ENCODE assay signal across 8 mouse cellular contexts in the genomic region with DNA sequence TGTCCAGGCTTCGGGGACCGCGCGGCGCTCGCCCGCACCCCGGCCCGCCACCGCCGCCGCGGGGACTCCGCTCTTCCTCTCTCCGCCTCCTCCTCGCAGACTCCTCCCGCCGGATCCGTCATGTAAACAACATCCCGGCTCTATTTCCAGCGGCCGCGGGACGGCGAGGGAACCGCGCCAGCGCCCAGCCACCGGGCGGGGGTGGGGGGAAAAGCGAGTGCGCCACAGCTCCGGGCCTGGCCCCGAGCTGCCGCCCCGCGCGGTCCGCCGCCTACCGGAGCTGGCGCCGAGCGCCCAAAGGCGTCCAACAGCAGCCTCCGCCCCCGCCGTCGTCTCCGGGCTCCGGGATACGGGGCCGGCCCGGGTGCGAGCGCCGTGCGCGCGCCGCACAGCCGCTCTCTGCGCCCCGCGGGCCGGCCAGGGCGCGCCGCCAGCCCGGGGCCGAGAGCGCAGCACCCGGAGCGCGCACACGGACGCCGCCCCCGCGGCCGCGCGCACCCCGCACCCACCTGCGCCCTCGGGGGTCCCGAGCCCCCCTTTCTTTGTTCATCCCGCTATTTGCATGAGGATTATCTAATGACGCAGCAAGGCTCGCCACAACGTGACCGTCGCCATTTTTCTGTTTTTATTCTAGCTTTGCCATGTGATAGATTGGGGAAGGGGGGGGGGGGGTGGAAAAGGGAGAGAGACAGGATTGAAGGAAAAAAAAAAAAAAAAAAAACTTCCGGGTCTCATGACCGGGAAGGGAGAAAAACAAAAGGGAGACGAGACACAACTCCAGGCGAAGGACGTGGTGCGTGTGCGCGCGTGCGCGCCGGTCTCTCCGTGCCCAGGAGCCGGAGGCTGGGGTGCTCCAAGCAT.
DNase-seq lines count a peak whose midpoint lies in the region; ATAC-seq lines count a peak whose summit lies in the region.

No protein-coding gene starts in this region.

- peaks cover 31% of the 10 kb centered on the region for H3K4me1 ChIP-seq in hindbrain, embryonic 14.5 days (replicated peaks; ENCODE audit: control insufficient read depth, insufficient read depth, low read length)

- no peaks in the 10 kb centered on the region for H3K27me3 ChIP-seq in hindbrain, embryonic 14.5 days (ENCODE audit: control insufficient read depth, insufficient read depth, low read length)

- peak overlapping the region; percentile 87 for H3K4me2 ChIP-seq in hindbrain, embryonic 14.5 days (replicated peaks)

- peak; percentile 89 for ATAC-seq in hindbrain, embryonic 14.5 days (ENCODE audit: low FRiP score)

- DNase-seq in Muller cell, postnatal 12 days (ENCODE audit: inconsistent ontology term) = peak; percentile 90
- peak; percentile 90 to 91 for DNase-seq in cerebellum, postnatal 25 days
- DNase-seq in frontal cortex, postnatal 25 days (ENCODE audit: low spot score in 2 of 2) = peak; percentile 67 to 73
- peak; percentile 88 for DNase-seq in hindbrain, embryonic 14.5 days (ENCODE audit: low spot score)
- peak; percentile 82 to 84 for DNase-seq in layer of hippocampus, postnatal 36 days
- DNase-seq in lung, postnatal 25 days (ENCODE audit: low spot score) = peak; percentile 92
- peak; percentile 81 for DNase-seq in retina, embryonic 14.5 days (ENCODE audit: low spot score)
- DNase-seq in thymus, postnatal 36 days = peak; percentile 48 to 62

- no peaks in the 10 kb centered on the region for H3K36me3 ChIP-seq in hindbrain, embryonic 14.5 days (replicated peaks; ENCODE audit: control insufficient read depth, insufficient read depth)

- under 1% methylated on average over 92 of the region's 107 CpGs for WGBS in hindbrain, embryonic 14.5 days

- H3K9ac ChIP-seq in hindbrain, embryonic 14.5 days = peak overlapping the region; percentile 85

- H3K4me3 ChIP-seq in hindbrain, embryonic 14.5 days (replicated peaks; ENCODE audit: low read length) = peak overlapping the region; percentile 80

- no peaks in the 10 kb centered on the region for H3K9me3 ChIP-seq in hindbrain, embryonic 14.5 days (ENCODE audit: control insufficient read depth, low read length)

- H3K27ac ChIP-seq in hindbrain, embryonic 14.5 days = peak overlapping the region; percentile 99

Comparison
In these comparisons a context has a peak if more than half of its experiments do, and no peak if none do; other contexts are left out.
1. Peak in every context shown above with its lines: DNase-seq, ATAC-seq, H3K4me3 ChIP-seq and H3K27ac ChIP-seq.